Mouse (Mus musculus): Measurements from ENCODE around the gene Ercc1. TPM values are rescaled to one million over a fixed set of nuclear protein-coding genes. Genes with fewer than 3 reads are reported as not detected.

Ercc1 gene
- total RNA-seq, 2 experiments from 2014 or later, result 33.1 to 34.5 TPM

GRCm38 (mm10) chr7:19332709-19333352 is 11.7 kb upstream of the Ercc1 start:
- DNase-seq (ENCODE audit: low spot score in 2 of 2), result peak; percentile 55 to 74

- DNase-seq (ENCODE audit: low spot score in 2 of 2), result peak in 1 of 2 experiments; percentile 12
Observed at GRCm38 (mm10) chr7:19335583-19335982, 9.0 kb upstream of the Ercc1 start.

- peak in 1 of 2 experiments; percentile 15 for DNase-seq (ENCODE audit: low spot score in 2 of 2)
Observed at GRCm38 (mm10) chr7:19337122-19337521, 7.5 kb upstream of the Ercc1 start.

- no peak for DNase-seq (ENCODE audit: low spot score in 2 of 2)
Observed at GRCm38 (mm10) chr7:19338060-19338459, 6.5 kb upstream of the Ercc1 start.

- no peak for DNase-seq (ENCODE audit: low spot score in 2 of 2)
Observed at GRCm38 (mm10) chr7:19338596-19338995, 6.0 kb upstream of the Ercc1 start.

GRCm38 (mm10) chr7:19341250-19341649 is 3.3 kb upstream of the Ercc1 start:
- peak in 1 of 2 experiments; percentile 15 for DNase-seq (ENCODE audit: low spot score in 2 of 2)

- peak; percentile 40 to 56 for DNase-seq (ENCODE audit: low spot score in 2 of 2)
Observed at GRCm38 (mm10) chr7:19341761-19342409, 2.7 kb upstream of the Ercc1 start.

GRCm38 (mm10) chr7:19342481-19343027 is 2.0 kb upstream of the Ercc1 start:
- DNase-seq (ENCODE audit: low spot score in 2 of 2), result peak; percentile 84

- peak in 1 of 2 experiments; percentile 68 for DNase-seq (ENCODE audit: low spot score in 2 of 2)
Observed at GRCm38 (mm10) chr7:19343210-19343808, 1.3 kb upstream of the Ercc1 start.

GRCm38 (mm10) chr7:19344938-19345471 is 427 bp downstream of the Ercc1 start:
- peak; percentile 72 to 89 for DNase-seq (ENCODE audit: low spot score in 2 of 2)

- no peak for DNase-seq (ENCODE audit: low spot score in 2 of 2)
Observed at GRCm38 (mm10) chr7:19349188-19349915, 4.8 kb downstream of the Ercc1 start.

GRCm38 (mm10) chr7:19350221-19350620 is 5.6 kb downstream of the Ercc1 start:
- no peak for DNase-seq (ENCODE audit: low spot score in 2 of 2)

- DNase-seq (ENCODE audit: low spot score in 2 of 2), result no peak
Observed at GRCm38 (mm10) chr7:19354991-19355390, 10.4 kb downstream of the Ercc1 start.

GRCm38 (mm10) chr7:19356311-19356710 is 11.7 kb downstream of the Ercc1 start:
- no peak for DNase-seq (ENCODE audit: low spot score in 2 of 2)

- DNase-seq (ENCODE audit: low spot score in 2 of 2), result no peak
Observed at GRCm38 (mm10) chr7:19357381-19358375, 13.1 kb downstream of the Ercc1 start.

- no peak for DNase-seq (ENCODE audit: low spot score in 2 of 2)
Observed at GRCm38 (mm10) chr7:19358634-19359033, 14.1 kb downstream of the Ercc1 start.

GRCm38 (mm10) chr7:19359299-19359891 is 14.8 kb downstream of the Ercc1 start, which contains the start of the genes Cd3eap and Ppp1r13l:
TSS of gene Cd3eap (minus strand) at chr7:19359483.
TSS of gene Ppp1r13l (plus strand) at chr7:19359749.
- peak; percentile 73 to 89 for DNase-seq (ENCODE audit: low spot score in 2 of 2)

- DNase-seq (ENCODE audit: low spot score in 2 of 2), result peak in 1 of 2 experiments; percentile 77
Observed at GRCm38 (mm10) chr7:19359892-19360641, 15.5 kb downstream of the Ercc1 start.
